Mouse (Mus musculus): ENCODE measurements around the gene BC025920.

DNA sequence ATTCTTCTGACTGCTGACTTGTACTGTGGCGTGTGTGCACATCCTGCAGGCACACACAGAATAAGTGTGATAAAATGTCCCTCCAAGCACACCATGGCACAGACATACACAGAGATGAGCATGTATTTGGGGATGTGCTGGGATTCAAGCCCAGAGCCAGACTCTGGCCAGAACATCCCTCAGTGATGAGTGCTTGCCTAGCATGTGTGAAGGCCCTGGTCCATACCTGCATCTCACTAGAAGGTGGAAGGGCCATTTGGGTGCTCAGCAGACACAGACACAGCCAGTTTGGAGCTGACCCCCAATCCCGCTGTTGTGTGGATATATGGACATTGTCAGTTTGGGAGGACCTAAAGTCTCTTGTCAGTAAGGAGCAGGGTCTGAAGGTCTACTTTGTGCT is 35.5 kb downstream of the BC025920 start:
- TF ChIP-seq CTCF (IDR thresholded peaks at IDR 0.05; ENCODE audit: low read depth, low read length) (no peak), POLR2AphosphoS5 (IDR thresholded peaks at IDR 0.05; ENCODE audit: insufficient replicate concordance, low read depth, low read length) (no peak), GATA1 (IDR thresholded peaks at IDR 0.05; ENCODE audit: borderline replicate concordance, low read length) (no peak), GATA2 (IDR thresholded peaks at IDR 0.05; ENCODE audit: borderline replicate concordance, low read depth, low read length) (no peak), TAL1 (conservative IDR thresholded peaks at IDR 0.05; ENCODE audit: low read depth, low read length) (no peak)
